Mouse (Mus musculus): ENCODE results near the gene Dnmbp. TPM values are rescaled to one million over a fixed set of nuclear protein-coding genes. Genes with fewer than 3 reads are reported as not detected.
A peak's percentile ranks its signal among the peaks of the same experiment; 100 is the strongest.

Gene Dnmbp
- polyA plus RNA-seq, 1 experiment: 53.4 TPM

DNA sequence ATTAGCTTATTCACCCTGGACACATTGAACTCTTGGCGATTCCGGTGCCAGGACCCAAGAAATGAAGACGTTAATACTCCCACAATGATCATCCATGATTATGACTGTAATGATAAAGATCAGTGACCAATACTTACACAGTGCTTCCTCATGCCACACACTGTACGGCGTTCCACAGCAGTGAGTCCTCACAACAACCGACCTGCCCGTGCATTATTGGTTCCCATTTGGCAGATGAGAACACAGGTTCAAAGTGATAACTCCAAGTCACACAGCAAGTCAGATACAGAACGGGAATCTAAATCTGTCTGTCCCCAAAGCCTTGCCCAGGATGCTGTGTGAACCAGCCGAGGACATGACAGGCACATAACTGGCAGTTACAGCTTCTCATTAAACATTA lies 25.0 kb downstream of the Dnmbp start:
- Histone ChIP-seq H3K36me3 (ENCODE audit: control insufficient read depth, insufficient read depth, low read length) (peaks cover 9% of the 10 kb centered on the region), H3K4me3 (ENCODE audit: low read depth, low read length) (no peak overlapping the region), H3K27ac (ENCODE audit: insufficient read depth, low read depth, low read length) (peak overlapping the region; percentile 57), H3K4me1 (ENCODE audit: control insufficient read depth, insufficient read depth, insufficient read length, low read length) (peaks cover 24% of the 10 kb centered on the region), H3K27me3 (ENCODE audit: control insufficient read depth, insufficient read depth, low read length) (no peaks in the 10 kb centered on the region)
- TF ChIP-seq POLR2A (IDR thresholded peaks at IDR 0.05; ENCODE audit: low read depth, low read length) (no peak), CTCF (IDR thresholded peaks at IDR 0.05; ENCODE audit: extremely low read depth, insufficient read length, insufficient replicate concordance, low read depth, low read length) (no peak)
- 68% methylated on average over 9 of the region's 9 CpGs for WGBS

DNA sequence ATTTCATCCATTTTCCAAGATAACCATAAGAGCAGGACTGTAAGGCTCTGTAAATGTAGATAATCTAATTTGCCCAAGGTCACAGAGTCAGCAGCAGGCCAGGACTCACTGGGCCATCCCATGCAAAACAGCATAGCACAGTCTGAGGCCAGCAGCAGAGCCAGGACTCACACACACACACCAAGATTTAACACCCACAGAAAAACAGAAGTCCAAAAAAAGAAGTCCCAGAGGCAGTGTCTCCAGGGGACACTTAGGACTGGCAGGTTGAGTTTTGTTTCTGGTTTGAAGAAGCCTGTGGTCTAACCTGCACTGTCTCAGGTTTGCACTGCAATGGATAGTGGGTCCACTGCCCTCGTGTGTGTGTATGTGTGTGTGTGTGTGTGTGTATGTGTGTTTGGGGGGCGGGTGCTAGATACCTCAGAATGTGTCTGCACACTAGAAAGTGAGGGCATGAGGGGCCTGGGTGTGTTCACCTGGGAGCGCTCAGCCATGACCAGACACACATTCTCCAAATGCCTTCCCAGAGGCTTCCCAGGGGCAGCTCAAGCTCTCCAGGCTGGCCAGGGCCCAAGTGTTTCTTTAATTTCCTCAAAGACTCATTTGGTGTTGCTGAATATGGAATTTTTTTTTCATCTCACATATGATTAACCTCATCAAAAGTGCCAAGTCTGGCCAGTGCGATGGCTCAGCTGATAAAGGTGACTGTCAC lies 27.1 kb downstream of the Dnmbp start:
- no peaks in the 10 kb centered on the region for H3K27me3 ChIP-seq (ENCODE audit: control insufficient read depth, insufficient read depth, low read length)
- peaks cover 13% of the 10 kb centered on the region for H3K36me3 ChIP-seq (ENCODE audit: control insufficient read depth, insufficient read depth, low read length)
- 82% methylated on average over 4 of the region's 4 CpGs for WGBS
- TF ChIP-seq CTCF (IDR thresholded peaks at IDR 0.05; ENCODE audit: extremely low read depth, insufficient read length, insufficient replicate concordance, low read depth, low read length): no peak
- TF ChIP-seq POLR2A (IDR thresholded peaks at IDR 0.05; ENCODE audit: low read depth, low read length): no peak
- no peak overlapping the region for H3K4me3 ChIP-seq (ENCODE audit: low read depth, low read length)
- peaks cover 16% of the 10 kb centered on the region; the same call in 1 of the 2 replicates for H3K4me1 ChIP-seq (ENCODE audit: control insufficient read depth, insufficient read depth, insufficient read length, low read length)
- H3K27ac ChIP-seq (ENCODE audit: insufficient read depth, low read depth, low read length): no peak overlapping the region

DNA sequence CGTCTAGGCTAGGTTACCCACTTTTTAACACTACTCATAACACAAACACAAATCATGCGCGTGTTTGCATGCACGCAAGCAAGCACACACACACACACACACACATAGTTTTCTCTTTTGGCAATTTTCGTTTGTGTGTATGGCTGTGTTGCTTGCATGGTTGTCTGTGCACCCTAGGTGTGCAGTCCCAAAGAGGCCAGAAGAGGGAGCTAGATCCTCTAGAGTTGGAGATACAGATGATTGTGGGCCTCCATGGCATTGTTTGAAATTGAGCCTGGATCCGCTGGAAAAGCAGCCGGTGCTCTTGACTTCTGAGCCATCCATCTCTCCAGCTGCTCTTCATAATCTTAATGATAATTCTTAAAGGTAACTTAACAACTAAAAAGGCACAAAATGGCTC lies 33.5 kb downstream of the Dnmbp start:
- no peaks in the 10 kb centered on the region for H3K27me3 ChIP-seq (ENCODE audit: control insufficient read depth, insufficient read depth, low read length)
- WGBS: 93% methylated on average over 7 of the region's 7 CpGs

DNA sequence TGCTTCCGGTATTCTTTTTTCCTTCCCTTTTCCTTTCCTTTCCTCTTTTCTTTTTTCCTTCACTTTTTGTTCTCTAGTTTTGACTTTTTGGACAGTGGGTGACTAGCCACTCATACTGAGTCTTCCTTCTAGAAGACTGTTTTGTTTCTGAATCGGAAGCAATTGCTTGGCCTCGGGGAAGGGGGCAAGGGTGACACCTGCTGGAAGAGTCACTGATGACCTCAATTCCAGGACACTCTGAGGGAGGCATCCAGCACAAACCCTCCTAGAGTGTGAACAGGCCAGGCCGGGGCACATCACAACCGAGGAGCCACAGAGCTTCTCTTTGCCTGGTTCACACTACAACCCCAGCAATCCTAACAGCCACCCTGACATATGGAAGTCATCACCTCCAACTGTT lies 34.0 kb downstream of the Dnmbp start:
- TF ChIP-seq CTCF (IDR thresholded peaks at IDR 0.05; ENCODE audit: extremely low read depth, insufficient read length, insufficient replicate concordance, low read depth, low read length): peak; percentile 76; the same call in 1 of the 2 replicates
- no peak for TF ChIP-seq POLR2A (IDR thresholded peaks at IDR 0.05; ENCODE audit: low read depth, low read length)
- WGBS: 36% methylated on average over 5 of the region's 5 CpGs
- peaks cover 14% of the 10 kb centered on the region for H3K4me1 ChIP-seq (ENCODE audit: control insufficient read depth, insufficient read depth, insufficient read length, low read length)
- H3K27ac ChIP-seq (ENCODE audit: insufficient read depth, low read depth, low read length): no peak overlapping the region
- no peak overlapping the region for H3K4me3 ChIP-seq (ENCODE audit: low read depth, low read length)
- H3K36me3 ChIP-seq (ENCODE audit: control insufficient read depth, insufficient read depth, low read length): peaks cover 22% of the 10 kb centered on the region
- no peaks in the 10 kb centered on the region for H3K27me3 ChIP-seq (ENCODE audit: control insufficient read depth, insufficient read depth, low read length)

More for the DNA sequence above, 33.5 kb downstream of the Dnmbp start:
- Histone ChIP-seq H3K36me3 (ENCODE audit: control insufficient read depth, insufficient read depth, low read length) (peaks cover 20% of the 10 kb centered on the region), H3K4me1 (ENCODE audit: control insufficient read depth, insufficient read depth, insufficient read length, low read length) (peaks cover 12% of the 10 kb centered on the region), H3K27ac (ENCODE audit: insufficient read depth, low read depth, low read length) (no peak overlapping the region), H3K4me3 (ENCODE audit: low read depth, low read length) (no peak overlapping the region)
- TF ChIP-seq CTCF (IDR thresholded peaks at IDR 0.05; ENCODE audit: extremely low read depth, insufficient read length, insufficient replicate concordance, low read depth, low read length) (peak; percentile 34; the same call in 1 of the 2 replicates), POLR2A (IDR thresholded peaks at IDR 0.05; ENCODE audit: low read depth, low read length) (no peak)

DNA sequence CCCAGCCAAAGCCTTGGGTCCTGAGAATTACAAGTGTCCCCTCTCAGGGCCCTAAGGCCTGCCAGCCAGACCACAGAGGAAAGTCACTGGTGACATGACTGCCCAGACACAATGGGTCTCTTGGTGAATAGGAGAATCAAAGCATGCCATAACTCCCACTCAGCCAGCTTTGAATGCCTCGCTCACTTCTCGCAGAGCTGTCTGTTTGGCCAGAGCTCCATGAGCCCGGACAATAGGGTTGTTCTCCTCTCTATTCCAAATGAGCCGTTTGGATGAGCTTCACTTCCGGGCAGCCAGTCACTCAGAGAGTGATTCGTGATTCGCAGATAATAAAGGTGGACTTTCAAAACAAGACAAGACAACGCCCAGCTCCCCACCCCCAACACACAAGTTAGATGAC lies 34.9 kb downstream of the Dnmbp start:
- TF ChIP-seq POLR2A (IDR thresholded peaks at IDR 0.05; ENCODE audit: low read depth, low read length) (no peak), CTCF (IDR thresholded peaks at IDR 0.05; ENCODE audit: extremely low read depth, insufficient read length, insufficient replicate concordance, low read depth, low read length) (no peak)
- peaks cover 17% of the 10 kb centered on the region for H3K36me3 ChIP-seq (ENCODE audit: control insufficient read depth, insufficient read depth, low read length)
- no peak overlapping the region for H3K4me3 ChIP-seq (ENCODE audit: low read depth, low read length)
- no peaks in the 10 kb centered on the region for H3K27me3 ChIP-seq (ENCODE audit: control insufficient read depth, insufficient read depth, low read length)
- 35% methylated on average over 8 of the region's 8 CpGs for WGBS
- peaks cover 16% of the 10 kb centered on the region for H3K4me1 ChIP-seq (ENCODE audit: control insufficient read depth, insufficient read depth, insufficient read length, low read length)
- H3K27ac ChIP-seq (ENCODE audit: insufficient read depth, low read depth, low read length): peak overlapping the region; percentile 24

DNA sequence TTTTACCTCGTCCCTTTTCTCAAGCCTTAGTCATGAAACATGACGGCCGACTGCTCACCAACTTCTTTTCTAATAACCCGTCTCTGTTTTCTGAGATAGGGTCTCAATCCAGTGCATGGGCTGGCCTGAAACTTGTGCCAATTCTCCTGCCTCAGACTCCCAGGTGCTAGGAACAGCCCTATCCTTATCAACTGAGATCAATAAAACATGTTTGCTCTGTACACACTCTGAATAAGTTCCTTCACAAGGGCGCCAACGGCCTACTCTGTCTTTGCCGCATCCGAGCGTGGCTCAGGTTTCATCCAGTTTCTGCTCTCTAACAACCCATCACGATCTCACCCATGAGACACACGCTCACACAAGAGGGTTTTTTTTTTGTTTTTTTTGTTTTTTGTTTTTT lies 35.7 kb downstream of the Dnmbp start:
- 38% methylated on average over 11 of the region's 11 CpGs for WGBS
- no peak for TF ChIP-seq CTCF (IDR thresholded peaks at IDR 0.05; ENCODE audit: extremely low read depth, insufficient read length, insufficient replicate concordance, low read depth, low read length)
- no peak for TF ChIP-seq POLR2A (IDR thresholded peaks at IDR 0.05; ENCODE audit: low read depth, low read length)
- no peaks in the 10 kb centered on the region for H3K27me3 ChIP-seq (ENCODE audit: control insufficient read depth, insufficient read depth, low read length)

DNA sequence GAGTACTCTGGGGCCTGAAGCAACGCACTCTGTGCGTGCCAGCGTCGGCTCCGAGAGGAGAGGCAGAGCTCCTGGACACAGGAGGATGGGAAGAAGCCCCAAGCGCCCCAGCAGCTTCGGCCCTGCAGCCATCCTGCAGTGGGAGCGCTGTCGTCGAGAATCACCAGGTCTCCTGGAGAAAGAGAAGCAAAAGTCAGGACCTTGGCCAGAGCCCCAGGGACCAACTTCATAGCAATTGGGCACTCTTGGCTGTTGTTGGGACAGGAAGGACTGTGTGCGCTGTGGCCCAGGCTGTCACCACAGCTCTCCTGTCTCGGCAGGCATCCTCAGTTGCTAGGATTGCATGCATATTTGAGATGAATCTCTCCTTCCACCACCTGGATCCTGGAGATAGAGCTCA lies 37.1 kb downstream of the Dnmbp start:
- Histone ChIP-seq H3K36me3 (ENCODE audit: control insufficient read depth, insufficient read depth, low read length) (peaks cover 13% of the 10 kb centered on the region), H3K4me3 (ENCODE audit: low read depth, low read length) (no peak overlapping the region), H3K4me1 (ENCODE audit: control insufficient read depth, insufficient read depth, insufficient read length, low read length) (peaks cover 16% of the 10 kb centered on the region), H3K27ac (ENCODE audit: insufficient read depth, low read depth, low read length) (no peak overlapping the region), H3K27me3 (ENCODE audit: control insufficient read depth, insufficient read depth, low read length) (no peaks in the 10 kb centered on the region)
- WGBS: 91% methylated on average over 12 of the region's 12 CpGs
- TF ChIP-seq CTCF (IDR thresholded peaks at IDR 0.05; ENCODE audit: extremely low read depth, insufficient read length, insufficient replicate concordance, low read depth, low read length) (no peak), POLR2A (IDR thresholded peaks at IDR 0.05; ENCODE audit: low read depth, low read length) (no peak)

More for the DNA sequence above, 35.7 kb downstream of the Dnmbp start:
- Histone ChIP-seq H3K27ac (ENCODE audit: insufficient read depth, low read depth, low read length) (peak overlapping the region; percentile 26), H3K36me3 (ENCODE audit: control insufficient read depth, insufficient read depth, low read length) (peaks cover 17% of the 10 kb centered on the region), H3K4me3 (ENCODE audit: low read depth, low read length) (no peak overlapping the region), H3K4me1 (ENCODE audit: control insufficient read depth, insufficient read depth, insufficient read length, low read length) (peaks cover 16% of the 10 kb centered on the region)

All from small intestine, adult 2 months (tissue).